Mouse (Mus musculus) hindbrain, embryonic 11.5 days (tissue): ENCODE data around the gene Gm12216. TPM values are rescaled to one million over a fixed set of nuclear protein-coding genes. Genes with fewer than 3 reads are reported as not detected.

Experiments used
- ATAC-seq: fragments of 200-750 bp; cut with Nextera tagmentation; 2 replicates; pipeline ENCODE4 v1.8.0; 2017; ENCODE audit warnings: mild to moderate bottlenecking, moderate TSS enrichment, moderate library complexity; ENCODE audit not compliant: low FRiP score
- DNase-seq: peaks from one replicate; pipeline ENCODE4 v3.0.0-alpha.2; 2015; ENCODE audit warnings: low spot score
- H3K27ac ChIP-seq: fragments of 300-500 bp; sonication (generic); 2 replicates; pipeline ENCODE4 v1.5.1; 2014; ENCODE audit warnings: mild to moderate bottlenecking, low read depth, low read length
- H3K27me3 ChIP-seq: fragments of 300-500 bp; sonication (generic); 2 replicates; pipeline ENCODE4 v1.6.1; 2014; ENCODE audit warnings: mild to moderate bottlenecking, low read length, moderate library complexity, mixed read lengths; ENCODE audit not compliant: control insufficient read depth, insufficient read depth
- H3K36me3 ChIP-seq: fragments of 300-500 bp; sonication (generic); 2 replicates; pipeline ENCODE4 v1.6.1; 2014; ENCODE audit warnings: mild to moderate bottlenecking, low read length, moderate library complexity, mixed read lengths; ENCODE audit not compliant: control insufficient read depth, insufficient read depth
- H3K4me1 ChIP-seq: fragments of 300-500 bp; sonication (generic); replicated peaks from 2 replicates; pipeline ENCODE4 v1.6.1; 2014; ENCODE audit warnings: low read length, mixed read lengths; ENCODE audit not compliant: control insufficient read depth, insufficient read depth
- H3K4me2 ChIP-seq: fragments of 300-500 bp; sonication (generic); replicated peaks from 2 replicates; pipeline ENCODE4 v1.6.1; 2014; ENCODE audit warnings: mild to moderate bottlenecking, low read depth, low read length
- H3K4me3 ChIP-seq: fragments of 300-500 bp; sonication (generic); 2 replicates; pipeline ENCODE4 v1.5.1; 2014; ENCODE audit warnings: low read depth, low read length
- H3K9ac ChIP-seq: fragments of 300-500 bp; sonication (generic); 2 replicates; pipeline ENCODE4 v1.6.1; 2014; ENCODE audit warnings: low read depth, low read length
- H3K9me3 ChIP-seq: fragments of 300-500 bp; sonication (generic); 2 replicates; pipeline ENCODE4 v1.6.1; 2016; ENCODE audit warnings: low read length; ENCODE audit not compliant: control insufficient read depth
- WGBS: fragments of 180-500 bp; shearing (Covaris S2); extraction: QIAGEN DNeasy Blood & Tissue Kit; methylation state at CpG from one replicate; pipeline ENCODE4 v1.1.7; 2014; 5-methylcytosine and 5-hydroxymethylcytosine counted together
- polyA plus RNA-seq: library from polyadenylated mRNA; unstranded; fragments of >200 nt; fragmentation: Nextera tagmentation; extraction: Ambion mirVana; gene quantifications from 2 replicates; pipeline ENCODE4 v1.2.1, GENCODE M21; 2014

The Gm12216 gene
- polyA plus RNA-seq, 1 experiment from 2014 or later = not detected

- WGBS = 92% methylated on average over 6 of the region's 6 CpGs
Measured at GRCm38 (mm10) chr11:53896935-53897334, 37.9 kb upstream of the Gm12216 start.

GRCm38 (mm10) chr11:53893451-53893850 lies 34.4 kb upstream of the Gm12216 start:
- Histone ChIP-seq H3K36me3 (no peaks in the 10 kb centered on the region), H3K27me3 (no peaks in the 10 kb centered on the region), H3K4me1 (no peaks in the 10 kb centered on the region), H3K4me2 (no peak overlapping the region), H3K27ac (no peak overlapping the region), H3K9me3 (no peaks in the 10 kb centered on the region), H3K9ac (no peak overlapping the region), H3K4me3 (no peak overlapping the region)
- 76% methylated on average over 2 of the region's 2 CpGs for WGBS
- no peak for DNase-seq
- ATAC-seq = no peak

More at GRCm38 (mm10) chr11:53896935-53897334, 37.9 kb upstream of the Gm12216 start:
- Histone ChIP-seq H3K4me2 (no peak overlapping the region), H3K4me3 (no peak overlapping the region), H3K27ac (no peak overlapping the region), H3K4me1 (no peaks in the 10 kb centered on the region), H3K27me3 (no peaks in the 10 kb centered on the region), H3K36me3 (no peaks in the 10 kb centered on the region), H3K9ac (no peak overlapping the region), H3K9me3 (no peaks in the 10 kb centered on the region)
- DNase-seq = no peak
- ATAC-seq = no peak

GRCm38 (mm10) chr11:53892716-53893416 lies 33.8 kb upstream of the Gm12216 start:
- H3K9me3 ChIP-seq = no peaks in the 10 kb centered on the region
- 50% methylated on average over 9 of the region's 9 CpGs for WGBS

GRCm38 (mm10) chr11:53891505-53892451 lies 32.7 kb upstream of the Gm12216 start, which contains the start of gene Slc22a5:
TSS of gene Slc22a5 (minus strand) at chr11:53891660.
- peak; percentile 99 for DNase-seq
- Histone ChIP-seq H3K4me1 (no peaks in the 10 kb centered on the region), H3K9me3 (no peaks in the 10 kb centered on the region), H3K36me3 (no peaks in the 10 kb centered on the region), H3K4me3 (peak within 1 kb of the TSS; percentile 58), H3K4me2 (peak within 1 kb of the TSS; percentile 86), H3K27ac (no peak within 1 kb of the TSS), H3K27me3 (no peaks in the 10 kb centered on the region), H3K9ac (peak within 1 kb of the TSS; percentile 58)
- peak; percentile 98 for ATAC-seq
- 4% methylated on average over 63 of the region's 63 CpGs for WGBS

More at GRCm38 (mm10) chr11:53892716-53893416, 33.8 kb upstream of the Gm12216 start:
- H3K27ac ChIP-seq = no peak overlapping the region
- no peaks in the 10 kb centered on the region for H3K4me1 ChIP-seq
- no peak overlapping the region for H3K9ac ChIP-seq
- H3K4me2 ChIP-seq = no peak overlapping the region
- no peaks in the 10 kb centered on the region for H3K36me3 ChIP-seq
- H3K4me3 ChIP-seq = no peak overlapping the region
- ATAC-seq (no peak), DNase-seq (peak; percentile 10)
- no peaks in the 10 kb centered on the region for H3K27me3 ChIP-seq

- Histone ChIP-seq H3K9me3 (no peaks in the 10 kb centered on the region), H3K4me3 (peak overlapping the region; percentile 58), H3K27me3 (no peaks in the 10 kb centered on the region), H3K27ac (no peak overlapping the region), H3K9ac (peak overlapping the region; percentile 58), H3K4me2 (peak overlapping the region; percentile 86), H3K36me3 (no peaks in the 10 kb centered on the region), H3K4me1 (no peaks in the 10 kb centered on the region)
- ATAC-seq (peak; percentile 23), DNase-seq (no peak)
- WGBS = 3% methylated on average over 33 of the region's 33 CpGs
Measured at GRCm38 (mm10) chr11:53890906-53891504, 31.9 kb upstream of the Gm12216 start.

- DNase-seq = no peak
- Histone ChIP-seq H3K36me3 (no peaks in the 10 kb centered on the region), H3K4me1 (no peaks in the 10 kb centered on the region), H3K4me2 (no peak overlapping the region), H3K27ac (no peak overlapping the region), H3K9ac (no peak overlapping the region), H3K4me3 (no peak overlapping the region), H3K27me3 (no peaks in the 10 kb centered on the region), H3K9me3 (no peaks in the 10 kb centered on the region)
- 93% methylated on average over 2 of the region's 2 CpGs for WGBS
- ATAC-seq = no peak
Measured at GRCm38 (mm10) chr11:53890225-53890624, 31.2 kb upstream of the Gm12216 start.

GRCm38 (mm10) chr11:53889091-53889645 lies 30.1 kb upstream of the Gm12216 start:
- Histone ChIP-seq H3K4me2 (no peak overlapping the region), H3K36me3 (no peaks in the 10 kb centered on the region), H3K4me1 (no peaks in the 10 kb centered on the region), H3K27me3 (no peaks in the 10 kb centered on the region), H3K27ac (no peak overlapping the region), H3K9me3 (no peaks in the 10 kb centered on the region), H3K9ac (no peak overlapping the region), H3K4me3 (no peak overlapping the region)
- DNase-seq (no peak), ATAC-seq (no peak)
- 66% methylated on average over 4 of the region's 4 CpGs for WGBS

- no peak overlapping the region for H3K4me3 ChIP-seq
- H3K27me3 ChIP-seq = no peaks in the 10 kb centered on the region
- ATAC-seq (no peak), DNase-seq (no peak)
- H3K27ac ChIP-seq = no peak overlapping the region
- no peak overlapping the region for H3K4me2 ChIP-seq
- no peaks in the 10 kb centered on the region for H3K4me1 ChIP-seq
- H3K36me3 ChIP-seq = no peaks in the 10 kb centered on the region
- H3K9me3 ChIP-seq = no peaks in the 10 kb centered on the region
- 93% methylated on average over 4 of the region's 4 CpGs for WGBS
- H3K9ac ChIP-seq = no peak overlapping the region
Measured at GRCm38 (mm10) chr11:53888242-53888641, 29.2 kb upstream of the Gm12216 start.
